Comparison of ENCODE assay signal across 19 mouse cellular contexts in the genomic region with DNA sequence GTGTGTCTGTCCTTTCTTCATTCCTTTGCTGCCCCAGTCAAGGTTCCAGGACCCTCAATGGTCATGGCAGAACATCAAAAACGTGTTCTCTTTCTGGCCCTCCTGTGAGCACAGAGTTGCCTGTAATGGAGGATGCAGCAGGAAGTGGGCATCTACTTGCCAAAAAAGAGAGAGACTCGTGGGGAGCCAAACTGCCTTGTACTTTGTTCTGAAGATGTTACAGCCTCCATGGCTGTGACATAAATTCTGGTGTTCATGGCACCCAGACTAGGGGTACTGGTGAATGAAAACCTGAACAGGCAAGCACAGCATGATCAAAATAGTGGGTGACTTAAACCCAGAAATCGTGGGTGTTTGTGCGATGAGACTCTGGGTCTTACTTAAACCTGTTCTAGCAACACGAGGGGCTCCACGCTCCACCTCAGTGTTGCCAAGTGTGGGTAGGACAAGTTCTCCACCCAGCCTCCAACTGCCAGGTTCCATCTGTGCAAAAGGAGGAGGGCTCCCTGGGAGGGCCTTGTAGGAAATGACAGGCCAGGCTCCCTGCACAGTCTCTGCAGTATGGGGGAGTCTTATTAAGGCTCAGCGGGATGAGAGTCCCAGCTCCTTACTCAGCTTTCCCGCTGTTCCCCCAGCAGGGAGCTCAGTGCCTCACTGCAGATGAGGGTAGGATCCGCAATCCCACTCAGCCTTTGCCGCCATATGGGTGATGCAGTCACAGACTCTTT. TPM values are rescaled to one million over a fixed set of nuclear protein-coding genes. Genes with fewer than 3 reads are reported as not detected.
A peak's percentile ranks its signal among the peaks of the same experiment; 100 is the strongest.
DNase-seq lines count a peak whose midpoint lies in the region; ATAC-seq and TF ChIP-seq lines count a peak whose summit lies in the region.
"Had no signal": no experiment of that assay in that cellular context is flagged by ENCODE, and none has a peak within 500 bp of the region (broad histone marks: within the 10 kb centered on the region; RNA-seq: fewer than 3 reads in every experiment).

No protein-coding gene starts in this region.

- TF ChIP-seq CTCF in spleen, adult 2 months (IDR thresholded peaks at IDR 0.05; ENCODE audit: extremely low read depth, insufficient read depth, insufficient read length, insufficient replicate concordance) = no peak

- ATAC-seq in hindbrain, embryonic 16.5 days = no peak
- ATAC-seq: forebrain, embryonic 13.5 days; Patski had no signal

- TF ChIP-seq POLR2A in spleen, adult 2 months (IDR thresholded peaks at IDR 0.05; ENCODE audit: low read depth, low read length) = no peak

- no peak for DNase-seq in spleen, adult 2 months (ENCODE audit: low read depth in 1 of 2, low spot score in 2 of 2)
- DNase-seq in spleen, adult 12 weeks (ENCODE audit: low spot score) = no peak
- DNase-seq in layer of hippocampus, adult 11-12 months (ENCODE audit: low spot score) = peak; percentile 69
- peak; percentile 44 to 88 for DNase-seq in left cerebral cortex, adult 8-10 months (ENCODE audit: low spot score in 2 of 2)
- DNase-seq in lung, postnatal 36 days = no peak
- DNase-seq in cerebellum, adult 11 months = no peak
- DNase-seq in kidney, adult 18-20 months = no peak
- DNase-seq: adrenal gland, postnatal 10 days; cerebellum, adult 18-20 months; heart, postnatal 14 days; kidney, adult 11 months; thymus, postnatal 14 days had no signal

- peaks cover 6% of the 10 kb centered on the region; the same call in 1 of the 2 replicates for H3K4me1 ChIP-seq in spleen, adult 2 months (ENCODE audit: control insufficient read depth, insufficient read depth, insufficient read length)
- no peaks in the 10 kb centered on the region for H3K4me1 ChIP-seq in hindbrain, embryonic 16.5 days (ENCODE audit: control insufficient read depth, insufficient read depth, low read depth, low read length)
- H3K4me1 ChIP-seq: embryonic facial prominence, embryonic 13.5 days; forebrain, embryonic 13.5 days had no signal

- no peaks in the 10 kb centered on the region for H3K27me3 ChIP-seq in spleen, adult 2 months (ENCODE audit: control insufficient read depth, insufficient read depth, low read length)
- no peaks in the 10 kb centered on the region for H3K27me3 ChIP-seq in hindbrain, embryonic 16.5 days (replicated peaks; ENCODE audit: control insufficient read depth, insufficient read depth, low read length)
- H3K27me3 ChIP-seq: embryonic facial prominence, embryonic 13.5 days; forebrain, embryonic 13.5 days; Patski had no signal

- 0 out of 2 replicates have a peak overlapping the region, but pooled peaks have one; percentile 10 for H3K27ac ChIP-seq in spleen, adult 2 months (ENCODE audit: insufficient read depth, low read length)
- no peak overlapping the region for H3K27ac ChIP-seq in hindbrain, embryonic 16.5 days (ENCODE audit: low read depth, low read length)
- H3K27ac ChIP-seq: embryonic facial prominence, embryonic 13.5 days; forebrain, embryonic 13.5 days had no signal

- no peak overlapping the region for H3K9ac ChIP-seq in hindbrain, embryonic 16.5 days (ENCODE audit: low read depth, low read length)
- H3K9ac ChIP-seq: embryonic facial prominence, embryonic 13.5 days; forebrain, embryonic 13.5 days had no signal

- no peak overlapping the region for H3K4me2 ChIP-seq in hindbrain, embryonic 16.5 days (ENCODE audit: low read length)
- H3K4me2 ChIP-seq: embryonic facial prominence, embryonic 13.5 days; forebrain, embryonic 13.5 days had no signal

- no peaks in the 10 kb centered on the region for H3K36me3 ChIP-seq in spleen, adult 2 months (ENCODE audit: control insufficient read depth, insufficient read depth, low read length)
- no peaks in the 10 kb centered on the region for H3K36me3 ChIP-seq in hindbrain, embryonic 16.5 days (ENCODE audit: control insufficient read depth, insufficient read depth, low read length)
- H3K36me3 ChIP-seq: embryonic facial prominence, embryonic 13.5 days had no signal

- H3K4me3 ChIP-seq in spleen, adult 2 months (ENCODE audit: extremely low read depth, insufficient read depth, insufficient read length) = no peak overlapping the region
- H3K4me3 ChIP-seq in hindbrain, embryonic 16.5 days (ENCODE audit: low read length) = no peak overlapping the region
- H3K4me3 ChIP-seq: embryonic facial prominence, embryonic 13.5 days; forebrain, embryonic 13.5 days; megakaryocyte, embryonic 14.5 days had no signal

- no peaks in the 10 kb centered on the region for H3K9me3 ChIP-seq in hindbrain, embryonic 16.5 days (ENCODE audit: control insufficient read depth, low read length)
- H3K9me3 ChIP-seq: embryonic facial prominence, embryonic 13.5 days; forebrain, embryonic 13.5 days; megakaryocyte, embryonic 14.5 days had no signal

- 79% methylated on average over 10 of the region's 10 CpGs for WGBS in spleen, adult 2 months
- WGBS in hindbrain, embryonic 16.5 days = 66% methylated on average over 10 of the region's 10 CpGs

RNA-seq across cellular contexts. Expression of a gene that starts 32.2 kb away (rescaled TPM):
- 9.5 and 11.7 TPM in 2 replicates for polyA plus RNA-seq in spleen, adult 2 months (2012; rRNA removed)
- not detected for total RNA-seq in left cerebral cortex, adult 8-10 months (2022)
- polyA plus RNA-seq in hindbrain, embryonic 16.5 days (2015; fragmentation: Nextera tagmentation; extraction: Ambion mirVana) = not detected in 2 replicates
- total RNA-seq: granulocyte monocyte progenitor cell, adult 5-6 weeks; heart, postnatal 14 days; left cerebral cortex, postnatal 10 days had no signal
- polyA plus RNA-seq: embryonic facial prominence, embryonic 13.5 days; forebrain, embryonic 13.5 days; Patski had no signal

RNA-seq across cellular contexts. Expression of a gene that starts 45.8 kb away (rescaled TPM):
- polyA plus RNA-seq in spleen, adult 2 months (2012; rRNA removed) = 6.5 TPM in 2 replicates
- 10 to 100 TPM; 50.4 to 57.6 (median 54.6) TPM for total RNA-seq in left cerebral cortex, adult 8-10 months (2022)
- polyA plus RNA-seq in hindbrain, embryonic 16.5 days (2015; fragmentation: Nextera tagmentation; extraction: Ambion mirVana) = 47.3 and 47.6 TPM in 2 replicates

Comparison
In these comparisons a context has a peak if more than half of its experiments do, and no peak if none do; other contexts are left out.
1. DNase-seq: peak in layer of hippocampus, adult 11-12 months (single experiment) and left cerebral cortex, adult 8-10 months (2 of 2); none in spleen, adult 2 months (0 of 2), spleen, adult 12 weeks (single experiment), lung, postnatal 36 days (single experiment), cerebellum, adult 11 months (single experiment) and kidney, adult 18-20 months (single experiment).
2. RNA of a gene that starts 32.2 kb away (polyA plus RNA-seq): 9.5 to 11.7 TPM in spleen, adult 2 months; not detected in hindbrain, embryonic 16.5 days; every median in the first group is over 10 times any median in the second.